Mouse (Mus musculus) cerebellum, postnatal 14 days (tissue): ENCODE data around the gene Spag9.

Experiments used
- DNase-seq, 2 experiments: peaks; one replicate each; pipeline ENCODE4 v3.0.0; 2021; ENCODE audit warnings: mixed read lengths in 2 of 2

Spag9 gene

DNA sequence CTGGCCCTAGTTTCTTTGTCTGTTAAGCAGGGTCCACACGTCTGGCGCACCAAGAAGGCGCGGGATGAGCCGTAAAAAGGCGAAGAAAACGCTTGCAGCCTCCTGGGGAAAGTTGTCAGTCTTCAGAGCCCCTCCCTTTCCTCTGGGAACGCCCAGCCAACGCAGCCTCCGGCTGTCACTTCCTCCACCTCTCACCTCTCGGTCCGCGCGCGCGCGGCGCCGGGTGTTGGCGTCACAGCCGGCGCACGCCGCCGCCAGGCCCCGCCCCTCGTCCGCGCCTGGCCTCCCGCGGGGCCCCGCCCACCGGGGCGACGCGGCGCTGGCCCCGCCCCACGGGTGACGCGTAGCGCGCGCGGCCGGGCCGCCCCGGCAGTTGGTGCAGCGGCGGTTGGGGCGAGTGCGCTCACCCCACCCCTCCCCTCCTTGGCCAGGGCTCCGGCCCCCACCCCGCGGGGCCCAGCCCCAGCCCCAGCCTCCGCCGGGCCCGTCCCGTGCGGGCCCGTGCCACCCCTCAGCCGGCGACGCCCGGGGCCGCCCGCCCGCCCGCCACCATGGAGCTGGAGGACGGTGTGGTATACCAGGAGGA, at the start of gene Spag9:
Gene Spag9, plus strand, starts transcription at position 372 of the 586 bp plus-strand sequence.
- DNase-seq: peak; percentile 95 to 96

DNA sequence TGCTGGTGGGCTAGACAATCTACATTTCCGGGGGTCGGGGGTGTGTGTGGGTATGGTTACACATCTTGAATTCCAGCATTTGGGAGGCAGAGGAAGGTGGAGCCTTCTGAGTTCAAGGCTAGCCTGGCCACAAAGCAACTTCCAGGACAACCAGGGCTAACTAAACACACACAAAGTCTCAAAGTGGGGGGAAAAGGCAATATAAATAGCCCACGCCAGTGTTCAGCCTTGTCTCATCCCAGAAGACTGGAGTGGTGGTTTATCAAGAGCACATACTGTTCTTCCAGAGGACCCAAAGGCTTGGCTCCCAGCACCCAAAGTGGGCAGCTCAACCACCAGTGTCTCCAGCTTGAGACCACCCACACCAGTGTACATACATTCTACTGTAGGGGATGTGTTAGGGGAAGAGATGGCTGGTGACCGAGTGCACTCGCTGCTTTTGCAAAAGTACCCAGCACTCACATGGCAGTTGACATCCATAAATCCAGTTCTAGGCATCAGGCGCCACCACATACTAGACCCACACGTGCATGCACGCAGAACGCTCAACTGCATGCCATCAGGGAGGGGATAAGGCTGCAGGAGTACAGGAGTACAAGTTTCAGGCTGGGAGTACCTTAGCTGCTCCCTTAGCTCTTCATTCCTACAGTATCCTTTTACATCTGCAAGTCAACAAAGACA, 46.9 kb upstream of the Spag9 start:
- DNase-seq: no peak

DNA sequence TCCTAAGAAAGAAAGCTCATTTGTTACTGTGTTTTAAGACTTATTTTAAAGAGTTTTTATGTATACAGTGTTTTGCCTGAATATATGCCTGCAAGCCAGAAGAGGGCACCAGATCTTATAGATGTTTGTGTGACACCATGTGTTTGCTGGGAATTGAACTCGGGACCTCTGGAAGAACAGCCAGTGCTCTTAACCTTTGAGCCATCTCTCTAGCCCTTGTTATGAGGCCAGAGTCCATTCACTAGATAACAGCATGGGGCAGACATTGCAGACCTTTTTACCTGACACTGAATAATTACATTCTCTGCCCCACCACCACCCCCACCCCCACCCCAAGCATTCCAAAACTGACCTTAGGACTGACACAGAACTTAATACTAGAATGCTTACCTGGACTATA, 45.8 kb upstream of the Spag9 start:
- DNase-seq: no peak

DNA sequence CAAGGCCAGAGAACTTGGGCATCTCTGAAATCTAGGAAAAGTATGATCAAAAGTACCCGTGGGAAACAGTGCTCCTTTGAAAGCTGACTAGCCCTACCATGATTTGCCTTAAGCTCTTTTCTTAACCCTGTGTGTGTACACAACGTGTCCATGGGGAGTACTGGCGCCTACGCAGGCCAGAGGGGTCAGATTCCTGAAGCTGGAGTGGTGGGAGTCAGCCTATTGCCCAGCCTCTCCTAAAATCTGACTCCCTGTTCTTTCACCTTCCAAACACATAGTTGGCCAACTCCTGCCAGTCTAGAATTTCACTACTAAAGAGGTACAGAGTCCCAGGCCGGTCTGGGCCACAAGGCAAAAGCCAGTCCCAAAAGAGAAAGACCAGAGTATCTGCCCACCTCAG, 43.5 kb upstream of the Spag9 start:
- no peak for DNase-seq

DNA sequence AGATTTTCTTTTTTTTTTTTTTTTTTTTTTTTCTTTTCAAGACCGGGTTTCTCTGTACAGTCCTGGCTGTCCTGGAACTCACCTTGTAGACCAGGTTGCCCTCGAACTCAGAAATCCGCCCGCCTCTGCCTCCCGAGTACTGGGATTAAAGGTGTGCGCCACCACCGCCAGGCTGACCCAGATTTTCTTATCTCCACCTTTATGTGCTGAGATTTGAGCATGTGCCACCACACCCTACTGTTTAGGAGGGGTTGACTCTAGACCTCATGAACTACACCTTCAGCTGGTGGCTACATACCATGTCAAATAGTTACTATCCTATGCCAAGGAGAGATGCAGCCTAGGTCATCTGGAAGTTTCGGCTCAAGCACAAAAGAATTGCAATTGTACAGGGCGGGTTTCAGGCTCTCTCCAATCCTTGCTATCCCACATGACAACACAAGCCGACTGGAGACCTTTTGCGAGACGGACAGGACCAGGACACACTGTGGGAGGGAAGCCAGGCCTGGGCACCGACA, 41.1 kb upstream of the Spag9 start:
- DNase-seq: peak in 1 of 2 experiments; percentile 42

DNA sequence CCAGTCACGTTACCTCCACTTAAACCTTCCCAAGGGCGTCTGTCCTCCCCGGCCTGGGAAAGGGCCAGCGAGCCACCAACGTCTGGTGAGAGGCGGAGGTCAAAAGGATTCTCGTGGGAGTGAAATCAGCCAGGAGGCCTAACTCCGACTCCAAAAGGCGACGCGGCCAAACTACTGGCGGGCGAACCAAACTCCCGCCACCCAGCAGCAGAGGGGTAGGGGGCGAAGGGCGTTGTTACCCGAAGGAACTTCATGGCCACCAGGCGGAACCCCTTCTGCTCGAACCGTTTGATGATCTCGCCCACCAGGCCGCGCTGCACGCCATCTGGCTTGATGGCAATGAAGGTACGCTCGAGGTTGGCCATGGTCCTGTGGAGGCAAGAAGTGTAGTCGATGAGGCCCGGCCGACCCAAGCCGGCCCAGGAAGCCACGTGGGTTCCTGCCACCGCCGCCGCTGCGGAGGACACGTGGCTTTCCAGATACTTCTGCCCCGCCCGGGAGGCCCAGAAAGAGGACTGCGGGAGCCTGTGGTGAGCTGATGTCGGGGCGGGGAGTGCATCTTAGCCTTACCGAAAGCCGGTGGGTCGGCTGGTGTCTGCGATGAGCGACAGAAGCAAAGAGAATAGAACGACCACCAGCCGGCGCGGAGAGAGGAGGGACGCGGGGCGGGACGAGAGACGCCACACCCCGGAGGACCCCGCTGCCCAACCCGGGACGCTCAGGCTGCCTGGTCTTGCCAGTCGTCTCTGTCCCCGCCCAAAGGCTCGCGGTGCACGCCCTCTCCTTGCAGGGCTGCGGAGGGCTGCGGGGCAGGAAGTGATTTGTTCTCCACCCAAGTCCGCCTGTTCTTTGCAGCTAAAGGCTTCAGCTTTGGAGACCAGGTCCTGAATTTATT, 40.4 kb upstream of the Spag9 start:
- peak; percentile 89 for DNase-seq

DNA sequence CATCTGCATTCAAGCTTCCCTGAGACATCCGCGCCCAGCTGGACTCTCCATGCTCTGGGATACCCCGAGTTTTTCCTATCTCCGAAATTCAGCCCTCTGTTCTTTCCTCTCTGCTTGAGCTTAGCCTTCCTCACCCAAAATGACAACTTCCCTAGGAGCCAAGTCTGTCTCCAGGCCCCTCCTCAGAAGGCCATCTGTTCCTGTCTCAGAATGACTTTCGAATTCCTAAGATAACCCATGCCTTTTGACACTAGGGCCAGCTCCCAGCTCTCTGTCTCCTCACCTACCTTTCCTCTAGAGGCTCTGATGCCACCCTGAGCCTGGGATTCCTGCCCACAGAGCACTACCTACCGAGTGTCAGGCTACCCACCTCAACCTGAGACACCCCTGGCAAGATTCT, 39.7 kb upstream of the Spag9 start, which contains the start of gene Nme2:
Gene Nme2, minus strand, starts transcription at position 101 of the 400 bp plus-strand sequence.
- DNase-seq: peak in 1 of 2 experiments; percentile 35

DNA sequence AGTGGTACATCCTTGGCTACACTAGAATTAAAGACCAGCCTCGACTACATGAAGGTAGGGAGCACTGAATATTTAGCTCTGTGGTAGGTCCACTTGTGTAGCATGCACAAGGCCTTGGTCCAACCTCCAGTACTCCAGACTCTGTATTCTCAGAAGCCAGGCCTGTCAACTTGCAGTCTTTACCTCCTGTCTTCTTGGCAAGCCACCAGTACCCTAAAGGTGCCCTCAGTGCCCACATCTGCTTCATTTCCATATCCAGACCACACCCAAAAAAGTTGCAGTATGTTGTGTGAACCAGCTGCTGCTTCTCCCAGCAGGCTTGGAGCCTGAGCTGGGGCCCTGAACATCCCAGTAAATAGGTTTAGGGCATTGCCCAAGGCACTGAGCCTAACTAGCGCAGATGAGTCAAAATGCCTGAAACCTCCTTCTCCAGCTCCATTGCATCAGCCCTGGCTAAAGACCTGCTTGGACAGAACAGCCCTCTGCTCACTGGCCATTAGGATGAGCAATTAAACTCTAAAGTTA, 38.8 kb upstream of the Spag9 start:
- no peak for DNase-seq

DNA sequence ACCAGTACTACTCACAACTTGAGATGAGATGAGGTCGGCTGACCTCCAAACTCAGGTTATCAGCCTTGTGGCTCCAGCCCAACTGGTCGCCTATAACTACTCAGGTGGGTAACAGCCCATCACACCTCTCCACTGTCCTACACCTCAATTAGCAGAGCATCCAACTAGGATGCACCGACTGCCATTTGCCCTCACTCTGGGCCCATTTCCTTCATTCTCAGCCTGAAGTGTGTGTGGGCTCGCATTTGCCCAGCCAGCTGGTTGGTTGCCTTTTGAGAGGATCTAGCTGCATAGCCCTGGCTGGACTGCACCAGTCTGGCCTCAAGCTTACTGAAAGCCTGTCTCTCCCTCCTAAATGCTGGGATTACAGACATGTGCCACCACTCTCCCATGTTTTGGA, 38.1 kb upstream of the Spag9 start:
- DNase-seq: no peak

DNA sequence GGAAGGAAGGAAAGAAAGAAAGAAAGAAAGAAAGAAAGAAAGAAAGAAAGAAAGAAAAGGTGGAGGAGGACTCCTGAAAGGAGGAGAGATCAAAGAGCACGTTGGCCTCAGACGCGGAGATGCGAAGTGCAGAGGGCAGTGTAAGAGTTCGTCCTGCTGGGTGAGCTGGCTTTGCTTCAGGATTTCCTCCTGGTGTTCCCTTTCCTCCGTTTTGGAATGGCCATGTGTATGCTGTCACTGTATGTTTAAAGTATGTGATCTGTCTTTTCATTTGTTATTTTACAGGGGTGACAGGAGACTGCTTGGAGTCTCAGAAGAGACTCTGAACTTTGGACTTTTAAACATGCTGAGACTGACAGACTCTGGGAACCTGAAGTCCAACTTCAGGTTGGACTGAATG, 34.4 kb upstream of the Spag9 start:
- DNase-seq: no peak

DNA sequence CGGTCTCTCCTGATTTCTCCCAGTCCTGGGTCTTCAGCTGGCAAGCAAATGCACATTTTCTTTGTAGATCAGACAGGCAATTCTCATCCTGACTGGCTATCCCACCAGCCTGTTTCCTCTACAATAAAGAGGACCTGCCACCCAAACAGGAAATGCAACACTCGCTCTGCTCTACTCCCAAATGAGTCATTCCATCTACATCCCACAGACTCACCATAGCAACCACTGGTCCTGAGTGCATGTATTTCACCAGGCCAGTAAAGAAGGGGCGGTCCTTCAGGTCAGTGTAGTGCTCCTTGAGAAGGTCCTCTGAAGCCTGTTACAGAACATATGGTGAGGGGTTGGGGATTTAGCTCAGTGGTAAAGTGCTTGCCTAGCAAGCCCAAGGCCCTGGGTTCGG, 32.9 kb upstream of the Spag9 start:
- no peak for DNase-seq

DNA sequence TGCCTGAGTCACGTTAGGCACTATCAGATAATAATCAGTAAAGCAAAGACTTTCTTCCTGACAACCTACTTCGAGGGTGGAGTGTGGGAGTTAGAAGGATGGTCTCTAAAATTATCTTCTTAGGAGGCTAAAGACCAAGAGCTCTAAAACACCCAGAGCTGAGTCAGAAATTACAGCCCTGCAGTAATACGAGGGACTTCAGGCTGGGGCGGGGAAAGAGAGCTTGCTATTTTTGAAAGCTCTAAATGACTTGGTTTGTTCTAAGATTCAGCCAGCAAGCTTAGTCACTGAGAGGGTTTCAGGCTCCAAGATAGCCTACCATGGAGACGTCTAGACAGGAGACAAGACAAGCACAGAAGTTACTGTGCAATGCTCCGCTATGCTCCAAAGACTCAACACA, 30.5 kb upstream of the Spag9 start:
- DNase-seq: no peak

DNA sequence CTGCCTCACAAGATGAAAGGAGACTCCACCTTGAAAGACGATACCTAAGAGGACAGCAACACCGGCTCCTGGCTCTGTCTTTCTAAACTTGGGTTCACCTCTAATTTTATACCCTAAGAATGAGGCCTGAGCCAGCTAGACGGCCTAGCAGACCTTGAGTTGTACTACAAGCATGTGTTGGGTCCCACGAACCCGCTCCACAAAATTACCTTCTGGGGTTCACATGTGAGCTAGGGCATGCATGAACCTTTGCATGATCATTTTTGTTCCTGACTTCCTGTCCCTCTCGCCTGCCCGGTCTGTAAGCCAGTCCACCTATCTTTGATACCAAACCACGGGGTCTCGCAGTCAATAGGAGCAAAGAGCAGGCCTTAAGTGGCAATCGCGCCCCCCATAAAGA, 28.5 kb upstream of the Spag9 start:
- DNase-seq: peak; percentile 14 to 18

DNA sequence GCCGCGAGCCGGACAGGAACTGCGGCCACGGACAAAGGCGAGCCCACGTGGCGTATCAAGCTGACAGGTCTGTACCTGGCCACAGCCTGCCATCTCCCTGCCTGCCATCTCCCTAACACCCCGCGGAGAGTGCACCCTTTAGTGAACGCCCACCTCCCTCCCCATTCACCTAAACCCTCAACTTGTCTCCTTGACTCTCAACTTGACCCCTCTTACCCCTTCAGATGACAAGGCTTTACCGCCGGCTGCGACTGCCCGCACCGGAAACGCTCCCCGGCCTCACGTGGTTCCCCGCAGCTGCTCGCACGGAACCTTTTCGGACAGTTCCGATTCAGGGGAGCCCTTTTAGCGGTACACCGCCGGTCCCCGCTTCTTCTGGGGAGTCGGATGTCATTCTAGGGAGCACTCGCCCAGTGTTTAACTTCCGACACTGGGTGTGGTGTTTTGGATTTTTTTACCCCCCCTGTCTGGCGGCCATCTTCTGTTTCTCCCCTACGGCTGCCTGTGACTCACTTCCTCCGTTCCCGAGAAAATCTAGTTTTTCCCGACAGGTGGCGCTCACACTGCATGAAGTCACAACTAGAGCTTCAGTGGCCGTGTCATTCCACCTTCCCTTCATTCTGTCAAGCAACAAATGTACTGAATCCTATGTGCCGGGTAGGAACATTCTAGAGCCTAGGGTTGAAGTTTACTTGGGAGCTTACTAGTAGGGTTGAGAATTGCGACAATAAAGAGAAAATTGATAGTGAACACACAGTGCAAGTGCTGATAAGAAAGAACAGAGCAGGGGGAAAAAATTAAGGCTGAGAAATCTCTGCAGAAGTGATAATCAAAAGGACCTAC, 27.7 kb upstream of the Spag9 start, which contains the start of the genes Gm20390 and Nme1:
Gene Gm20390, minus strand, starts transcription at position 289 of the 843 bp plus-strand sequence.
Gene Nme1, minus strand, starts transcription at position 517 of the 843 bp plus-strand sequence.
- peak; percentile 99 for DNase-seq

DNA sequence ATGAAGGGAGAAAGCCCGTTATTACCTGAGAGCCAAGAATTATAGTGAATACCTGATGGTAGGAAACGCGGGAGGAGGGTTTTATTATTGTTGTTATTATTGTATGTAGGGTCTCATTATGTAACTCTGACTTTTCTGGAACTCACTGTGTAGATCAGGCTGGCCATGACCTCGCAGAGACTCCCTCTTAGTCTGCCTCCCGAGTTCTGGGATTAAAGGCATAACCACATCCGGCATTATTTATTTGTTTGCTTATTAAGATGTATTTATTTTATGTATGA, 27.1 kb upstream of the Spag9 start:
- no peak for DNase-seq

DNA sequence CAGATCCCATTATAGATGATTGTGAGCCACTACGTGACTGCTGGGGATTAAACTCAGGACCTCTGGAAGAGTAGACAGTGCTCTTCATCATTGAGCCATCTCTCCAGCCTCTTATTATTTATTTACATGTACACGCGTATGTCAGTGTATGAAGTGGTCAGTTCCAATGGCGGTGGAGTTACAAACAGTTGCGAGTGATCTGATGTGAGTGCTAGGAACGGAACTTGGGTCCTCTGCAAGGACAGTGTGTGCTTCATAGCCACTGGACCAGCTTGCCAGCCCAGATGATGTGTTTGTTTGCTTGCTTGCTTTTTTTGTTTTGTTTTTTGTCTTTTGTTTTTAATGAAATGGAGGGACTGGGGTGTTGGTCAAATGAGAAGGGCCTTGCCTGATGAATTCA, 26.7 kb upstream of the Spag9 start:
- DNase-seq: no peak

DNA sequence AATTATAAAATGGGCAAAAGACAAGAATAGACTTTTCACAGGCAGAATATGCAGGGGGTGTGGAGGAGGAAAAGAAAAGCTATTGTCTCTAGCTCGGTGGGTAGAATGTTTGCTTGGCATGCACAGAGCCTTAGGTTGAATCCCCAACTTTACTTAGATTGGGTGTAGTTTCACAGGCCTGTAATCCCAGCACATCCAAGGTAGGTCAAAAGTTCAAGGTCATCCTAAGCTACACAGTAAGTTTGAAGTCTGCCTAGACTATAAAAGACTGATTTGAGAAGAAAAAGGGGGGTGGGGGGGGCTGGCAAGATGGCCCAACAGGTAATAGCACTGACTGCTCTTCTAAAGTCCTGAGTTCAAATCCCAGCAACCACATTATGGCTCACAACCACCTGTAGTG, 26.1 kb upstream of the Spag9 start:
- no peak for DNase-seq

DNA sequence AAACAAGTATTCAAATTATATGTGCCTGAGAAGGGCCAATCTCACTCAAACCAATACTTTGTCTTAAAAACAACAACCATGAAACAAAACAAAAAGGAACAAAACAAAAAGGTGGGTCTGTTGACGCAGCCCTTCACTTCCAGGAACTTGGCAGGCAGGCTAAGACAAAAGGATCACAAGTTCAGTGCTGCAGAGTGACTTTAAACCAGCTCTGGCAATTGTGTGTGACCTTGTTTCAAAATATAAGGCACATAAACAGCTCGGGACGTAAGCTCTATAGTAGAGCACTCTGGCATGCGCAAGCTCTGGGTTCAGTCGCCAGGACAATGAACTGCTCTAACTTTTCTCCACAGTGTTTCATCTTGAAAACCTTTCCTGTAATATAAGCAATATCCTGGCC, 22.9 kb upstream of the Spag9 start:
- DNase-seq: no peak

DNA sequence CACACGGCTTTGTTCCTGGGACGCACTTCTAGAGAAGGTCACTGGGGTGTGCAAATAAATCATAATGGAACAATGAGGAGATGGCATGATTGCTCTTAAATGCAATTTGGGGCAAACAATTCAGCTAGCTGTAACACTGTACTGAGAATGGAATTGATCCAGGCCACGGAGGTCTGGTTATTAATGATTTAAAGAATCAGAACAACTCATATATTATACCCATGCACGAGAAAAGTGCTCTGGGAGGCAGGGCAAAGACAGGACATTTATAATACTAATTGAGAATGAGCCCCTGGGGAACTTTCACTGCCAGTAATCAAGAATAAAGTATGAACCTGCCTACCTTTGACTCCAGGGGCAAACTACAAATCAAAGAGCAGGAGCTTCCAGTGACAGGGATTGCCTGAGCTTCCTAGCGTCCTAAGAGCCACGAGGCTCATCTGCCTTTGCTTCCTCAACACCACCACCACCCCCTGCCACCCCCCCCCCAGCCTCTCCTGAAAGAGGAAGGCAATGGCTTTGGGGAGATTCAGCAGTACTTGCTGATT, 16.3 kb upstream of the Spag9 start:
- DNase-seq: no peak

DNA sequence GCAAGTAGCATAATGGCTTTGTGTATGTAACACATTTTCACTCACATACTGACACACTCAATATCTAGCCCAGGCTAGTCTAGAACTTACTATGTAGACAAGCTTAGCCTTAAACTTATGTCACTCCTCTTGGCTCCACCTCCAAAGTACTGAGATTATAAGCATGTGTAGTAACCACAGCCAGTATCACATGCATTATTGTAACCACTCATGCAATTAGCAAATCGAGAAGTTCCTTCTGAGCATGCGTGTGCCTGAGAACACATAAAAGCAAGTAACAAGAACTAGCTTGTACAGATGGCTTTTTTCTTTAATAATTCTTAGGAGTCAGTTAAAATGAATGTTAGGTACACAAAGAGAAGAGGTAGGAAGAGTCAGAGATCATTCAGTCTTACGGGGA, 11.3 kb upstream of the Spag9 start:
- DNase-seq: no peak

DNA sequence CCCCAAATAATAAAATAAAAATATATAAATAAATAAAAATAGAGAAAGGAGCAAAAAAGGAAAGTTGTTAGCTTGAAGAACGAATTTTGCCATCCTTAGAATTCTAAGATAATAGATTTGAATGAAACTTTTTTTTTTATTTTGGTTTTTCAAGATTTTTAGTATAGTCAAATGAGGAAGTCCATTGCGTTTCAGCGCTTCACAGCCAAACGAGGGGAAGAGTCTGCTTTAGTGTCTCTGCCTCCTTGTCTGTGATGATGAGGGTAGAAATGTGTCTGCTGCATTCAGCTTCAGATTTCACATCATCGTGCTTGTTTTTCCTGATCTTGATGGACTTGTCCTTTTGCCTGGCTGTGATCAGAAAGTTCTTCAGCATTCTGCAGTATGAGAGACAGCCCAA, 10.6 kb upstream of the Spag9 start:
- no peak for DNase-seq

DNA sequence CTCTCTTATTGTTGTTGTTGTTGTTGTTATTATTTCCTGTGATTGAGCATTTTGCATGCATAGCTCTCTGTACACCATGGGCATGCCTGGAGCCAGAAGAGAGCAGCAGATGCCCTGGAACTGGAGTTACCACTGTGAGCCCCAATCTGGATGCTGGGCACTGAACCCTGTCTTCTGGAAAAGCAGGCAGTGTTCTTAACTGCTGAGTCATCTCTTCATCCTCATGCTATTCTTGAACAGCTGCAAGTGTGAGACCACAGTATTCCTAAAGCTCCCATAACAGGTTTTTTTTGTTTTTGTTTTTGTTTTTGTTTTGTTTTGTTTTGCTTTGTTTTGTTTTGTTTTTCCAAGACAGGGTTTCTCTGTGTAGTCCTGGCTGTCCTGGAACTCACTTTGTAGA, 9.6 kb upstream of the Spag9 start:
- no peak for DNase-seq
